Mouse (Mus musculus) 3T3-L1 (cell line): ENCODE results near the gene Iqcf3.

Source experiments
- DNase-seq: peaks from one replicate; pipeline ENCODE4 v3.0.0-alpha.2; 2015; ENCODE audit warnings: low read depth, low spot score

Gene Iqcf3

GRCm38 (mm10) chr9:106471892-106472291 lies 89.5 kb downstream of the Iqcf3 start:
- no peak for DNase-seq

- no peak for DNase-seq
Observed at GRCm38 (mm10) chr9:106470991-106471750, 90.3 kb downstream of the Iqcf3 start.

- DNase-seq = no peak
Observed at GRCm38 (mm10) chr9:106469776-106470175, 91.7 kb downstream of the Iqcf3 start.

- no peak for DNase-seq
Observed at GRCm38 (mm10) chr9:106469317-106469716, 92.1 kb downstream of the Iqcf3 start.

GRCm38 (mm10) chr9:106467746-106468145 lies 93.7 kb downstream of the Iqcf3 start:
- no peak for DNase-seq

GRCm38 (mm10) chr9:106466721-106467120 lies 94.7 kb downstream of the Iqcf3 start:
- no peak for DNase-seq

GRCm38 (mm10) chr9:106465571-106466200 lies 95.7 kb downstream of the Iqcf3 start, which contains the start of gene Gpr62:
Gpr62 (minus strand) TSS chr9:106465938.
- DNase-seq = no peak

GRCm38 (mm10) chr9:106464751-106465541 lies 96.5 kb downstream of the Iqcf3 start:
- no peak for DNase-seq

GRCm38 (mm10) chr9:106463122-106464063 lies 98.0 kb downstream of the Iqcf3 start:
- no peak for DNase-seq

GRCm38 (mm10) chr9:106462430-106462800 lies 99.0 kb downstream of the Iqcf3 start:
- no peak for DNase-seq

GRCm38 (mm10) chr9:106461641-106462429 lies 99.6 kb downstream of the Iqcf3 start:
- DNase-seq = no peak

GRCm38 (mm10) chr9:106461026-106461415 lies 100.4 kb downstream of the Iqcf3 start:
- DNase-seq = no peak

- DNase-seq = no peak
Observed at GRCm38 (mm10) chr9:106460401-106461025, 100.9 kb downstream of the Iqcf3 start.

GRCm38 (mm10) chr9:106459946-106460345 lies 101.5 kb downstream of the Iqcf3 start:
- no peak for DNase-seq

GRCm38 (mm10) chr9:106457920-106458319 lies 103.5 kb downstream of the Iqcf3 start:
- no peak for DNase-seq

GRCm38 (mm10) chr9:106457163-106457559 lies 104.3 kb downstream of the Iqcf3 start:
- DNase-seq = no peak

GRCm38 (mm10) chr9:106456325-106457162 lies 104.9 kb downstream of the Iqcf3 start:
- no peak for DNase-seq

- peak; percentile 67 for DNase-seq
Observed at GRCm38 (mm10) chr9:106454888-106455681, 106.3 kb downstream of the Iqcf3 start.
